ENCODE assay signal across 9 mouse cellular contexts in the genomic region with DNA sequence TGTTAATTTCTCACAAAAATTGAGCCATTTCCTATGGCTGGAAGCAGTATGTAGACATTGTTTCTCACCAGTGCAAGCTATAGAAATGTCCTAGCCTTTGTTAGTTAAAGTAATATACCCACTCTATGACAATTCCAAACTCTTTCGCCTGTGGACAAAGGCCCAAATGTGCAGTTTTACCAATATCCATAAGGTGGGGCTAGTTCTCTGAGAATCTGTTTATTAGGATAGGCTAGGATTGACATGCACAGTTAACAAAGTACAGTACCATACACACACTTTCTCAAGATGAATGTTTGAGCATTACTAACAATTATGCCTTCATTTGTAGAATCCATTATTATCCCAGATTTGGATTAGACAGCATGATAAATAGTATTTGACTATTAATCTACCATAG. TPM values are rescaled to one million over a fixed set of nuclear protein-coding genes. Genes with fewer than 3 reads are reported as not detected.
DNase-seq lines count a peak whose midpoint lies in the region; ATAC-seq and TF ChIP-seq lines count a peak whose summit lies in the region.
"Had no signal": no experiment of that assay in that cellular context is flagged by ENCODE, and none has a peak within 500 bp of the region (broad histone marks: within the 10 kb centered on the region; RNA-seq: fewer than 3 reads in every experiment).

No protein-coding gene starts in this region.

- no peaks in the 10 kb centered on the region for H3K9me3 ChIP-seq in G1E (replicated peaks)
- H3K9me3 ChIP-seq: liver, embryonic 15.5 days had no signal

- peak; percentile 49; the same call in 1 of the 2 replicates for ATAC-seq in G1E (ENCODE audit: extremely low read depth, insufficient number of reproducible peaks, low FRiP score, poor library complexity, severe bottlenecking)
- peak; percentile 96 for ATAC-seq in megakaryocyte-erythroid progenitor cell, adult 5-6 weeks (replicated peaks; ENCODE audit: low FRiP score, low TSS enrichment, poor library complexity, severe bottlenecking)
- no peak for ATAC-seq in activated CD4-positive, CD25-positive, alpha-beta regulatory T cell, adult 4 months
- no peak for ATAC-seq in cerebellum, adult (ENCODE audit: insufficient number of reproducible peaks, low FRiP score, low TSS enrichment)

- TF ChIP-seq CTCF in G1E (IDR thresholded peaks at IDR 0.05; ENCODE audit: low read depth, low read length) = no peak

- peak; percentile 64 for DNase-seq in heart, adult 8-10 months (ENCODE audit: low spot score)
- DNase-seq in heart, adult 11 months = no peak
- peak; percentile 2 for DNase-seq in G1E (ENCODE audit: low spot score)
- peak; percentile 20 for DNase-seq in embryo, embryonic 9.5 days (ENCODE audit: extremely low spot score)
- DNase-seq in hindlimb bud, embryonic 11.5 days (ENCODE audit: extremely low spot score, low read depth, low spot score) = peak; percentile 22

- no peaks in the 10 kb centered on the region for H3K36me3 ChIP-seq in G1E (replicated peaks)
- H3K36me3 ChIP-seq: liver, embryonic 15.5 days had no signal

- H3K4me1 ChIP-seq in G1E (ENCODE audit: insufficient read depth, low read depth, low read length) = no peaks in the 10 kb centered on the region
- H3K4me1 ChIP-seq: liver, embryonic 15.5 days had no signal

- no peak overlapping the region for H3K4me3 ChIP-seq in G1E (ENCODE audit: low read depth, low read length)
- H3K4me3 ChIP-seq: liver, embryonic 15.5 days had no signal

- H3K27me3 ChIP-seq in G1E (ENCODE audit: insufficient read depth, low read length) = no peaks in the 10 kb centered on the region
- H3K27me3 ChIP-seq: liver, embryonic 15.5 days had no signal

RNA-seq across cellular contexts. Expression of gene Lrrc19, which starts 19.8 kb away (rescaled TPM):
- not detected for total RNA-seq in heart, adult 8-10 months (2022)
- total RNA-seq in G1E (2014; fragmentation: Nextera tagmentation) = not detected in 2 replicates
- not detected in 2 replicates for total RNA-seq in G1E (2017)
- not detected in 2 replicates for polyA plus RNA-seq in G1E (2012)
- total RNA-seq in megakaryocyte-erythroid progenitor cell, adult 5-6 weeks (2014; fragmentation: Nextera tagmentation) = not detected in 2 replicates
- total RNA-seq in megakaryocyte-erythroid progenitor cell, adult 5-6 weeks (2017) = not detected in 2 replicates
- polyA plus RNA-seq in activated CD4-positive, CD25-positive, alpha-beta regulatory T cell, adult 4 months (2017; shearing (Covaris generic)) = under 1 TPM in 1 of 2 experiments, not detected in 1; 0.20 TPM

RNA-seq across cellular contexts. Expression of gene Ift74, which starts 55.4 kb away (rescaled TPM):
- 1 to 10 TPM; 4.5 to 5.8 (median 4.9) TPM for total RNA-seq in heart, adult 8-10 months (2022)
- total RNA-seq in G1E (2014; fragmentation: Nextera tagmentation) (10.5 and 17.6 TPM in 2 replicates), G1E (2017) (16.8 and 17.7 TPM in 2 replicates)
- 1.4 and 1.8 TPM in 2 replicates for polyA plus RNA-seq in G1E (2012)
- 6.9 and 8.2 TPM in 2 replicates for total RNA-seq in megakaryocyte-erythroid progenitor cell, adult 5-6 weeks (2014; fragmentation: Nextera tagmentation)
- total RNA-seq in megakaryocyte-erythroid progenitor cell, adult 5-6 weeks (2017) = 18.3 and 20.9 TPM in 2 replicates
- 1 to 10 TPM; 4.6 to 6.8 TPM for polyA plus RNA-seq in activated CD4-positive, CD25-positive, alpha-beta regulatory T cell, adult 4 months (2017; shearing (Covaris generic))

Comparison
In these comparisons a context has a peak if more than half of its experiments do, and no peak if none do; other contexts are left out.
1. ATAC-seq: peak in G1E (single experiment) and megakaryocyte-erythroid progenitor cell, adult 5-6 weeks (single experiment); none in activated CD4-positive, CD25-positive, alpha-beta regulatory T cell, adult 4 months (single experiment) and cerebellum, adult (single experiment).